Mouse (Mus musculus) midbrain, embryonic 11.5 days (tissue): ENCODE results near the gene Cyp17a1. TPM values are rescaled to one million over a fixed set of nuclear protein-coding genes. Genes with fewer than 3 reads are reported as not detected.

ENCODE experiments used
- ATAC-seq: fragments of 200-750 bp; cut with Nextera tagmentation; 2 replicates; pipeline ENCODE4 v1.8.0; 2017; ENCODE audit warnings: moderate TSS enrichment, moderate library complexity; ENCODE audit not compliant: low FRiP score
- DNase-seq: peaks from one replicate; pipeline ENCODE4 v3.0.0; 2015; ENCODE audit warnings: low spot score; ENCODE audit errors: missing footprints
- H3K27ac ChIP-seq: fragments of 300-500 bp; sonication (generic); 2 replicates; pipeline ENCODE4 v1.5.1; 2014; ENCODE audit warnings: low read depth, low read length
- H3K27me3 ChIP-seq: fragments of 300-500 bp; sonication (generic); 2 replicates; pipeline ENCODE4 v1.6.1; 2014; ENCODE audit warnings: mild to moderate bottlenecking, low read length, moderate library complexity, mixed read lengths; ENCODE audit not compliant: control insufficient read depth, insufficient read depth
- H3K36me3 ChIP-seq: fragments of 300-500 bp; sonication (generic); 2 replicates; pipeline ENCODE4 v1.6.1; 2014; ENCODE audit warnings: mild to moderate bottlenecking, low read length, moderate library complexity, mixed read lengths; ENCODE audit not compliant: control insufficient read depth, insufficient read depth
- H3K4me1 ChIP-seq: fragments of 300-500 bp; sonication (generic); 2 replicates; pipeline ENCODE4 v1.6.1; 2014; ENCODE audit warnings: low read length; ENCODE audit not compliant: control insufficient read depth, insufficient read depth
- H3K4me2 ChIP-seq: fragments of 300-500 bp; sonication (generic); 2 replicates; pipeline ENCODE4 v1.6.1; 2014; ENCODE audit warnings: mild to moderate bottlenecking, moderate library complexity
- H3K4me3 ChIP-seq: fragments of 300-500 bp; sonication (generic); 2 replicates; pipeline ENCODE4 v1.5.1; 2014; ENCODE audit warnings: low read depth, low read length
- H3K9ac ChIP-seq: fragments of 300-500 bp; sonication (generic); 2 replicates; pipeline ENCODE4 v1.6.1; 2014; ENCODE audit warnings: low read length
- H3K9me3 ChIP-seq: fragments of 300-500 bp; sonication (generic); 2 replicates; pipeline ENCODE4 v1.6.1; 2016; ENCODE audit warnings: low read length; ENCODE audit not compliant: control insufficient read depth
- WGBS: fragments of 180-500 bp; shearing (Covaris S2); extraction: QIAGEN DNeasy Blood & Tissue Kit; methylation state at CpG from one replicate; pipeline ENCODE4 v1.1.7; 2014; 5-methylcytosine and 5-hydroxymethylcytosine counted together
- polyA plus RNA-seq: library from polyadenylated mRNA; unstranded; fragments of >200 nt; fragmentation: Nextera tagmentation; extraction: Ambion mirVana; gene quantifications from 2 replicates; pipeline ENCODE4 v1.2.1, GENCODE M21; 2014

The Cyp17a1 gene
- polyA plus RNA-seq, 1 experiment from 2014 or later: not detected

GRCm38 (mm10) chr19:46701156-46701555, 28.2 kb upstream of the Cyp17a1 start:
- no peaks in the 10 kb centered on the region for H3K27me3 ChIP-seq
- no peaks in the 10 kb centered on the region for H3K4me1 ChIP-seq
- H3K27ac ChIP-seq: no peak overlapping the region
- no peaks in the 10 kb centered on the region for H3K36me3 ChIP-seq
- no peak for ATAC-seq
- DNase-seq: peak; percentile 57
- WGBS: 90% methylated on average over 9 of the region's 9 CpGs
- H3K9me3 ChIP-seq: no peaks in the 10 kb centered on the region
- H3K4me3 ChIP-seq: no peak overlapping the region
- no peak overlapping the region for H3K4me2 ChIP-seq
- no peak overlapping the region for H3K9ac ChIP-seq

DNA sequence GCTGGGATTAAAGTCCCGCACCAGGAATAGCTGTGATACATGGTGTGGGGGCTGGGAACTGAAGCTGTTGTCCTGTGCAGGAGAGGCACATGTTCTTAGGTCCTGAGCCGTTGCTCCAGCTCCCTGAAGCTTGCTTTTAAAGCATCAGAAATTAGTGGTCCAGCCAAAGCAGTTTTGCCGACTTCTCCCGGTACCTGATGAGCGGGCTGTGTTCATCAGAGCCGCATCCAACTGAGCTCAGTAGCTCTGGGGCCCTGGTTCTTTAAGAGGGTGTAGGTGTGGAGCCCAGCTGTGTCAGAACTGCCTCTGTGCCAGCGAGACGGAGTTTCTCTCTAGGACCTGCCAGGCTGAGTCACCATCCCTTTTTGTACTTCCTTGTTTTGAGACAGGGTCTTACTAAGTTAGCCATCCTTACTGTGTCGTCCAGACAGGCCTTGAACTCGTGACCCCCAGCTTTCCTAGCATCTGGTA, 26.1 kb upstream of the Cyp17a1 start:
- no peaks in the 10 kb centered on the region for H3K9me3 ChIP-seq
- 76% methylated on average over 10 of the region's 10 CpGs for WGBS

GRCm38 (mm10) chr19:46697840-46698517, 25.0 kb upstream of the Cyp17a1 start:
- WGBS: 48% methylated on average over 19 of the region's 19 CpGs
- no peak overlapping the region for H3K27ac ChIP-seq
- DNase-seq (no peak), ATAC-seq (no peak)
- no peak overlapping the region for H3K9ac ChIP-seq
- H3K36me3 ChIP-seq: no peaks in the 10 kb centered on the region
- H3K27me3 ChIP-seq: no peaks in the 10 kb centered on the region
- no peaks in the 10 kb centered on the region for H3K9me3 ChIP-seq
- no peak overlapping the region for H3K4me3 ChIP-seq
- H3K4me1 ChIP-seq: no peaks in the 10 kb centered on the region
- no peak overlapping the region for H3K4me2 ChIP-seq

More for the DNA sequence above, 26.1 kb upstream of the Cyp17a1 start:
- no peaks in the 10 kb centered on the region for H3K4me1 ChIP-seq
- H3K27me3 ChIP-seq: no peaks in the 10 kb centered on the region
- ATAC-seq: no peak
- no peak overlapping the region for H3K4me3 ChIP-seq
- H3K36me3 ChIP-seq: no peaks in the 10 kb centered on the region
- no peak overlapping the region for H3K4me2 ChIP-seq
- no peak overlapping the region for H3K9ac ChIP-seq
- DNase-seq: no peak
- H3K27ac ChIP-seq: no peak overlapping the region

DNA sequence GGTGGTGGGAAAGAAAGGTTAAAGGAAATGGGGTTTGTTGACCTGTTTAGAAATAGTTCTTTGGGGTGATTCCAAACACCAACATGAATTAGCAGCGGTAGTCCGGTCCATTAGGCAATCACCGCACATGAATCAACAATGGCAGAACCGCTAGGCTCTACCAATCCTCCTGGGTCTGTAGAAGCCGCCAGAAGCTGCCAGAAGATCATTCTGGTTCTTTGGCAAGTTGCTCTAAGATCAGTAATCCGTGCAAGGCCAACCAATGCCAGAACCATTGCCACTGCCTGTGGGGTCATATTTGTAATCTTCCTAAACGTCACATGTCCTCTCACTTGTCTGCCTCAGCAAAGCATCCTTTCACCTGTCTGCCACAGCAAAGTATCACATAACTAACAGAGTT, 24.0 kb upstream of the Cyp17a1 start:
- DNase-seq (no peak), ATAC-seq (no peak)
- H3K9ac ChIP-seq: no peak overlapping the region
- no peaks in the 10 kb centered on the region for H3K9me3 ChIP-seq
- no peaks in the 10 kb centered on the region for H3K27me3 ChIP-seq
- no peak overlapping the region for H3K4me3 ChIP-seq
- no peak overlapping the region for H3K27ac ChIP-seq
- no peaks in the 10 kb centered on the region for H3K36me3 ChIP-seq
- 92% methylated on average over 7 of the region's 7 CpGs for WGBS
- no peaks in the 10 kb centered on the region for H3K4me1 ChIP-seq
- H3K4me2 ChIP-seq: no peak overlapping the region

GRCm38 (mm10) chr19:46696482-46696881, 23.5 kb upstream of the Cyp17a1 start:
- Histone ChIP-seq H3K4me3 (no peak overlapping the region), H3K27me3 (no peaks in the 10 kb centered on the region), H3K36me3 (no peaks in the 10 kb centered on the region), H3K27ac (no peak overlapping the region), H3K4me2 (no peak overlapping the region), H3K4me1 (no peaks in the 10 kb centered on the region), H3K9me3 (no peaks in the 10 kb centered on the region), H3K9ac (no peak overlapping the region)
- DNase-seq (no peak), ATAC-seq (no peak)
- WGBS: 96% methylated on average over 8 of the region's 8 CpGs

- no peaks in the 10 kb centered on the region for H3K9me3 ChIP-seq
- H3K27ac ChIP-seq: no peak overlapping the region
- no peaks in the 10 kb centered on the region for H3K4me1 ChIP-seq
- H3K4me3 ChIP-seq: no peak overlapping the region
- H3K27me3 ChIP-seq: no peaks in the 10 kb centered on the region
- H3K4me2 ChIP-seq: no peak overlapping the region
- WGBS: 86% methylated on average over 4 of the region's 4 CpGs
- H3K9ac ChIP-seq: no peak overlapping the region
- DNase-seq (no peak), ATAC-seq (no peak)
- no peaks in the 10 kb centered on the region for H3K36me3 ChIP-seq
Measured at GRCm38 (mm10) chr19:46693146-46693545, 20.2 kb upstream of the Cyp17a1 start.

GRCm38 (mm10) chr19:46691078-46691477, 18.1 kb upstream of the Cyp17a1 start:
- Histone ChIP-seq H3K27ac (no peak overlapping the region), H3K9ac (no peak overlapping the region), H3K27me3 (no peaks in the 10 kb centered on the region), H3K4me3 (no peak overlapping the region), H3K4me2 (no peak overlapping the region), H3K4me1 (no peaks in the 10 kb centered on the region), H3K36me3 (no peaks in the 10 kb centered on the region), H3K9me3 (no peaks in the 10 kb centered on the region)
- ATAC-seq: no peak
- no peak for DNase-seq
- 81% methylated on average over 2 of the region's 2 CpGs for WGBS

GRCm38 (mm10) chr19:46690387-46690786, 17.4 kb upstream of the Cyp17a1 start:
- no peaks in the 10 kb centered on the region for H3K27me3 ChIP-seq

DNA sequence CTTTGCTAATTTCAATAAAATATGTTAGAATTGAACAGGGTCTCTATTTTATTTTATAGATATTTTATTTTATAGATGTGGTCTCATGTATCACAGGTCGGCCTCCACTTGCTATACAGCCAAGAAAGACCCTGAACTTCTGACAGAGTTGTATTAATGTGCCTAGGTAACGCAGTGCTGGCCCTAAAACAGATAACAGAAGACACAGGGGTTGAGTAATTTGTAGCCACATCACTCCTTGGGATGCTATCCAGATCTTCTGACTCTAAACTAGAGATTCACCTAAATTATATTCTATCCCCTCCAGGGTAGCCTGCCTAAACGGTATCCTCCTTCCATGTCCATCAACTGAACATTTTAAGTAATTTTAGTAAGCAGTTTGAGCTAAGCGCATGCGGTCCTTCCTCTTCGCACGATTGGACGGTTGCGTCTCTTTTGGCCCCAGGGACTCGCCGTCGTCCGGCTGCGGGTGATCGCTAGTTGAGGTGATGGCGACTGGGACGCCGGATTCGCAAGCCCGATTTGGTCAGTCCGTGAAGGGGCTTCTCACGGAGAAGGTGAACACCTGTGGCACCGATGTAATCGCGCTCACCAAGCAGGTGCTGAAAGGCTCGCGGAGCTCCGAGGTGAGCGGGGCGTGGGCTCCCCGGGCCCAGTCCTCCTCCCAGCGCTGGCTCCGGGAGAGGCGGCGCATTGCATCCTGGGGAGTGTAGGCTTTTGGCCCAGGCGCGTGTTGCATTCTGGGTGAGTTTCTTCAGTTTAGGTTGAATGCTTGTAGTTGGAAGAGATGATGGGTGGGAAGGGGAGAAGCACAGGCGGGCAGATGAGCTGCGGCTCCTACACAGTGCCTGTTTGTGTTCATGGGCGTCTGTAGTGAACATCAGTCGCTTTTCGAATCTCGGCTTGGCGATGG, 16.7 kb upstream of the Cyp17a1 start, which contains the start of gene Borcs7:
Borcs7 (plus strand) TSS at position 447 of the 913 bp plus-strand sequence.
- Histone ChIP-seq H3K36me3 (no peaks in the 10 kb centered on the region), H3K9me3 (no peaks in the 10 kb centered on the region), H3K4me1 (no peaks in the 10 kb centered on the region), H3K9ac (peak within 1 kb of the TSS; percentile 80), H3K4me2 (peak within 1 kb of the TSS; percentile 51), H3K4me3 (peak within 1 kb of the TSS; percentile 60), H3K27me3 (no peaks in the 10 kb centered on the region), H3K27ac (no peak within 1 kb of the TSS)
- DNase-seq: peak; percentile 99
- peak; percentile 94 for ATAC-seq
- WGBS: 2% methylated on average over 44 of the region's 44 CpGs

More at GRCm38 (mm10) chr19:46690387-46690786, 17.4 kb upstream of the Cyp17a1 start:
- Histone ChIP-seq H3K4me1 (no peaks in the 10 kb centered on the region), H3K9ac (peak overlapping the region; percentile 80), H3K4me3 (peak overlapping the region; percentile 60), H3K9me3 (no peaks in the 10 kb centered on the region), H3K4me2 (peak overlapping the region; percentile 51), H3K27ac (no peak overlapping the region), H3K36me3 (no peaks in the 10 kb centered on the region)
- peak; percentile 44 for ATAC-seq
- WGBS: 78% methylated on average over 11 of the region's 11 CpGs
- peak; percentile 86 for DNase-seq
